Mouse (Mus musculus): ENCODE measurements around the gene Ube2q1.

DNA sequence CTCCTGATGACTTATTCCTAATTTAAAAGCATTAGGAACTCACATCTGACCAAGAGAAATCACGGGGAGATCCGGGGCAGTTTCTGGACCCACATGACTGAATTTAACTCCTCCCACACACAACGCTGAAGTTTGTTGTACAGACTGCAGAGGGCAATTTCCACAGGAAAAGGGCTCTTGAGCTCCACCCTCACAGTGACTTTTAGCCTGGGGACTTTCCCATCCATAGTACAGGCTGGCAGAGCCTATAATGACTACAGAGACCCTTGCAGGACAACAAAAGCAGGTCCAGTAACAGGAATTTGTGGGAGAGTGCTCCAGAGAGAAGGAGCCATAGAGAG, 28.1 kb downstream of the Ube2q1 start:
- TF ChIP-seq CTCF (IDR thresholded peaks at IDR 0.05; ENCODE audit: control insufficient read depth, insufficient read depth, insufficient read length) (no peak), MYOG (IDR thresholded peaks at IDR 0.05; ENCODE audit: control insufficient read depth, extremely low read depth, insufficient read length) (no peak), USF1 (IDR thresholded peaks at IDR 0.05; ENCODE audit: low read depth) (peak; percentile 33), MYOD1 (IDR thresholded peaks at IDR 0.05; ENCODE audit: control insufficient read depth, insufficient read length, low read depth) (no peak), MAX (IDR thresholded peaks at IDR 0.05) (no peak), FOSL1 (IDR thresholded peaks at IDR 0.05; ENCODE audit: insufficient read depth, low read length, poor library complexity, severe bottlenecking) (no peak), CEBPB (IDR thresholded peaks at IDR 0.05; ENCODE audit: low read depth) (no peak)
